Mouse (Mus musculus) megakaryocyte, adult 5-6 weeks (primary cell): ENCODE results near the gene Nup37. TPM values are rescaled to one million over a fixed set of nuclear protein-coding genes. Genes with fewer than 3 reads are reported as not detected.

Source experiments
- ATAC-seq: 2 replicates; pipeline ENCODE4 v1.8.0; 2016; ENCODE audit warnings: mild to moderate bottlenecking, inconsistent platforms; ENCODE audit not compliant: poor library complexity, severe bottlenecking
- total RNA-seq, 2 experiments: library from RNA; stranded (forward) in 1 of 2; stranded (reverse) in 1 of 2; fragments of 153-499, 151-499 nt in 1 of 2; fragments of 221-1000, 200-1000 nt in 1 of 2; gene quantifications; 2 replicates each; pipeline versions ENCODE4 v1.2.3 to v1.2.4; 2015 to 2017

Gene Nup37
- total RNA-seq, 2 experiments from 2014 or later: 37.0 to 40.8 TPM

- ATAC-seq: no peak
These were observed 78.6 kb downstream of the Nup37 start for GRCm38 (mm10) chr10:88225421-88225820.

DNA sequence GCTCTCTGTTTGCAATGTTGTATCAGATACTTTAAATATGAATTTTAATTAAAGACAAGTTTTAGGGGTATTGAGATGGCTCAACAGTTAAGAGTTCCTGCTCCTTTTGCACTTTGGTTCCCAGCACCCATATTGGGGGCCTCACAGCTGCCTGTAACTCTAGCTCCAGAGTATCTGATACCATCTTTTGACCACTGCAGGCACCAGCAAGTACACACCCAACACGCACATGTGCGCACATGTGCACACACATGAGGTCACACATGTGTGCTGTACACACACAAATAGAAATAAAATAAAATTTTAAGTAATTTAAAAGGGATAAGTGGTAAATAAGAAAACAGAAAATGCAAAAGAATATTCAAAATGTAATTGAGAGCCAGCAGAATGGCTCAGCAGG is 81.2 kb downstream of the Nup37 start:
- no peak for ATAC-seq

Other genes starting within 250 kb of the Nup37 start
- not detected in 2 replicates for gene Pmch, start 55.9 kb upstream of the Nup37 start, total RNA-seq (2015)
- gene Pmch, start 55.9 kb upstream of the Nup37 start, total RNA-seq (2017): not detected in 2 replicates
- 19.4 and 24.5 TPM in 2 replicates for gene Parpbp, start 51 bp upstream of the Nup37 start, total RNA-seq (2015)
- 23.1 and 24.3 TPM in 2 replicates for gene Parpbp, start 51 bp upstream of the Nup37 start, total RNA-seq (2017)
- 83.1 and 94.6 TPM in 2 replicates for gene Washc3, start 54.1 kb downstream of the Nup37 start, total RNA-seq (2015)
- 38.2 and 53.5 TPM in 2 replicates for gene Washc3, start 54.1 kb downstream of the Nup37 start, total RNA-seq (2017)
- 45.0 and 46.2 TPM in 2 replicates for gene Dram1, start 232.1 kb downstream of the Nup37 start, total RNA-seq (2015)
- 35.5 and 36.0 TPM in 2 replicates for gene Dram1, start 232.1 kb downstream of the Nup37 start, total RNA-seq (2017)
- 55.8 and 57.4 TPM in 2 replicates for gene Gnptab, start 232.1 kb downstream of the Nup37 start, total RNA-seq (2015)
- 29.4 and 33.3 TPM in 2 replicates for gene Gnptab, start 232.1 kb downstream of the Nup37 start, total RNA-seq (2017)